Mouse (Mus musculus) myocyte (in vitro differentiated cells): Measurements from ENCODE around the gene Mapk8ip2. TPM values are rescaled to one million over a fixed set of nuclear protein-coding genes. Genes with fewer than 3 reads are reported as not detected.

Experiments
- H3K27me3 ChIP-seq: one replicate; pipeline ENCODE4 v1.6.1; 2011; ENCODE audit not compliant: control insufficient read depth, insufficient read depth, insufficient read length
- H3K36me3 ChIP-seq: one replicate; pipeline ENCODE4 v1.6.1; 2011; ENCODE audit not compliant: control insufficient read depth, insufficient read depth
- H3K4me2 ChIP-seq: one replicate; pipeline ENCODE4 v1.6.1; 2011; ENCODE audit warnings: low read depth, control low read depth
- H3K4me3 ChIP-seq: one replicate; pipeline ENCODE4 v1.5.1; 2011; ENCODE audit warnings: mild to moderate bottlenecking, control low read depth, moderate library complexity
- H3K79me2 ChIP-seq: one replicate; pipeline ENCODE4 v1.6.1; 2011; ENCODE audit not compliant: control insufficient read depth, insufficient read depth
- H3ac ChIP-seq: one replicate; pipeline ENCODE4 v1.6.1; 2011; ENCODE audit not compliant: control insufficient read depth, insufficient read length
- CEBPB ChIP-seq: IDR thresholded peaks from 2 replicates; pipeline ENCODE4 v1.6.1; 2011; ENCODE audit warnings: mild to moderate bottlenecking, moderate library complexity; ENCODE audit not compliant: poor library complexity, insufficient read depth, severe bottlenecking
- E2F4 ChIP-seq: IDR thresholded peaks from one replicate; pipeline ENCODE4 v1.6.1; 2011; ENCODE audit warnings: mild to moderate bottlenecking, control low read depth, moderate library complexity; ENCODE audit not compliant: insufficient read depth
- MAX ChIP-seq: IDR thresholded peaks from one replicate; pipeline ENCODE4 v1.6.1; 2011; ENCODE audit warnings: low read depth, mild to moderate bottlenecking, control low read depth
- MYOD1 ChIP-seq, 3 experiments: IDR thresholded peaks; one replicate each; pipeline ENCODE4 v1.6.1; 2011; ENCODE audit warnings: control low read depth in 2 of 3, low read depth in 2 of 3, mild to moderate bottlenecking in 2 of 3, moderate library complexity in 1 of 3; ENCODE audit not compliant: insufficient read length in 2 of 3, control insufficient read depth in 1 of 3
- MYOG ChIP-seq, 3 experiments: IDR thresholded peaks; one replicate each; pipeline ENCODE4 v1.6.1; 2011; ENCODE audit warnings: control low read depth in 2 of 3, low read depth in 2 of 3, mild to moderate bottlenecking in 2 of 3; ENCODE audit not compliant: insufficient read length in 2 of 3, control insufficient read depth in 1 of 3, insufficient read depth in 1 of 3
- POLR2A ChIP-seq: IDR thresholded peaks from one replicate; pipeline ENCODE4 v1.6.1; 2011; ENCODE audit warnings: low read depth, mild to moderate bottlenecking, control low read depth, moderate library complexity; ENCODE audit not compliant: insufficient read length
- POLR2AphosphoS2 ChIP-seq: IDR thresholded peaks from one replicate; pipeline ENCODE4 v1.6.1; 2011; ENCODE audit warnings: low read depth, control low read depth; ENCODE audit not compliant: insufficient read length
- REST ChIP-seq: IDR thresholded peaks from one replicate; pipeline ENCODE4 v1.6.1; 2011; ENCODE audit warnings: mild to moderate bottlenecking, control low read depth, moderate library complexity; ENCODE audit not compliant: insufficient read depth, insufficient read length
- SRF ChIP-seq: IDR thresholded peaks from one replicate; pipeline ENCODE4 v1.6.1; 2011; ENCODE audit warnings: low read depth; ENCODE audit not compliant: control insufficient read depth, insufficient read length
- TCF12 ChIP-seq: IDR thresholded peaks from one replicate; pipeline ENCODE4 v1.6.1; 2011; ENCODE audit warnings: mild to moderate bottlenecking, control low read depth; ENCODE audit not compliant: poor library complexity, insufficient read depth, severe bottlenecking
- TCF3 ChIP-seq: IDR thresholded peaks from one replicate; pipeline ENCODE4 v1.6.1; 2011; ENCODE audit warnings: low read depth, control low read depth; ENCODE audit not compliant: insufficient read length
- USF1 ChIP-seq: IDR thresholded peaks from one replicate; pipeline ENCODE4 v1.6.1; 2011; ENCODE audit warnings: low read depth, mild to moderate bottlenecking, control low read depth, moderate library complexity
- polyA plus RNA-seq: library from polyadenylated mRNA; unstranded; fragments of >200 nt; fragmentation: generic; extraction: Trizol; gene quantifications from one replicate; pipeline ENCODE4 v1.2.1, GENCODE M21; 2012; ENCODE audit warnings: missing spikeins

Gene Mapk8ip2
- polyA plus RNA-seq, 1 experiment = 0.01 TPM

GRCm38 (mm10) chr15:89431271-89431670 lies 22.4 kb upstream of the Mapk8ip2 start:
- peaks cover 12% of the 10 kb centered on the region for H3K79me2 ChIP-seq
- H3ac ChIP-seq = no peak overlapping the region
- TF ChIP-seq E2F4 (no peak), CEBPB (no peak), POLR2A (no peak), MAX (no peak), SRF (no peak), MYOG (IDR thresholded peaks at IDR 0.05; ENCODE audit: control insufficient read depth in 1 of 3, insufficient read depth in 1 of 3, insufficient read length in 2 of 3, low read depth in 2 of 3) (no peak), USF1 (no peak), POLR2AphosphoS2 (no peak), TCF12 (no peak), TCF3 (no peak), REST (no peak), MYOD1 (IDR thresholded peaks at IDR 0.05; ENCODE audit: control insufficient read depth in 1 of 3, insufficient read length in 2 of 3, low read depth in 2 of 3) (no peak)
- H3K4me3 ChIP-seq = no peak overlapping the region
- no peaks in the 10 kb centered on the region for H3K27me3 ChIP-seq
- H3K4me2 ChIP-seq = no peak overlapping the region
- H3K36me3 ChIP-seq = peaks cover 9% of the 10 kb centered on the region

GRCm38 (mm10) chr15:89431806-89432205 lies 21.9 kb upstream of the Mapk8ip2 start:
- H3K4me2 ChIP-seq = no peak overlapping the region
- H3K79me2 ChIP-seq = peaks cover 12% of the 10 kb centered on the region
- no peak for TF ChIP-seq MAX
- TF ChIP-seq POLR2A = no peak
- TF ChIP-seq REST = no peak
- TF ChIP-seq E2F4 = no peak
- TF ChIP-seq TCF3 = no peak
- TF ChIP-seq MYOD1 (IDR thresholded peaks at IDR 0.05; ENCODE audit: control insufficient read depth in 1 of 3, insufficient read length in 2 of 3, low read depth in 2 of 3) = no peak
- no peak for TF ChIP-seq POLR2AphosphoS2
- no peak for TF ChIP-seq SRF
- H3K4me3 ChIP-seq = no peak overlapping the region
- H3K27me3 ChIP-seq = no peaks in the 10 kb centered on the region
- no peak overlapping the region for H3ac ChIP-seq
- peaks cover 9% of the 10 kb centered on the region for H3K36me3 ChIP-seq

GRCm38 (mm10) chr15:89432946-89433345 lies 20.8 kb upstream of the Mapk8ip2 start:
- H3K36me3 ChIP-seq = no peaks in the 10 kb centered on the region
- H3K4me3 ChIP-seq = no peak overlapping the region
- no peak overlapping the region for H3K4me2 ChIP-seq
- H3K79me2 ChIP-seq = peaks cover 12% of the 10 kb centered on the region
- H3K27me3 ChIP-seq = no peaks in the 10 kb centered on the region
- TF ChIP-seq MYOG (IDR thresholded peaks at IDR 0.05; ENCODE audit: control insufficient read depth in 1 of 3, insufficient read depth in 1 of 3, insufficient read length in 2 of 3, low read depth in 2 of 3) (no peak), MYOD1 (IDR thresholded peaks at IDR 0.05; ENCODE audit: control insufficient read depth in 1 of 3, insufficient read length in 2 of 3, low read depth in 2 of 3) (no peak), SRF (no peak), MAX (no peak), TCF3 (no peak), TCF12 (no peak), USF1 (no peak), POLR2A (no peak), REST (no peak), POLR2AphosphoS2 (no peak), E2F4 (no peak)
- no peak overlapping the region for H3ac ChIP-seq

GRCm38 (mm10) chr15:89434136-89434535 lies 19.6 kb upstream of the Mapk8ip2 start:
- H3K36me3 ChIP-seq = no peaks in the 10 kb centered on the region
- TF ChIP-seq POLR2AphosphoS2 = no peak
- TF ChIP-seq MAX = no peak
- no peak for TF ChIP-seq USF1
- TF ChIP-seq POLR2A = no peak
- TF ChIP-seq CEBPB = no peak
- no peak for TF ChIP-seq TCF12
- no peak for TF ChIP-seq REST
- no peak for TF ChIP-seq SRF
- TF ChIP-seq MYOG (IDR thresholded peaks at IDR 0.05; ENCODE audit: control insufficient read depth in 1 of 3, insufficient read depth in 1 of 3, insufficient read length in 2 of 3, low read depth in 2 of 3) = no peak
- TF ChIP-seq TCF3 = no peak
- TF ChIP-seq MYOD1 (IDR thresholded peaks at IDR 0.05; ENCODE audit: control insufficient read depth in 1 of 3, insufficient read length in 2 of 3, low read depth in 2 of 3) = no peak
- no peak for TF ChIP-seq E2F4

DNA sequence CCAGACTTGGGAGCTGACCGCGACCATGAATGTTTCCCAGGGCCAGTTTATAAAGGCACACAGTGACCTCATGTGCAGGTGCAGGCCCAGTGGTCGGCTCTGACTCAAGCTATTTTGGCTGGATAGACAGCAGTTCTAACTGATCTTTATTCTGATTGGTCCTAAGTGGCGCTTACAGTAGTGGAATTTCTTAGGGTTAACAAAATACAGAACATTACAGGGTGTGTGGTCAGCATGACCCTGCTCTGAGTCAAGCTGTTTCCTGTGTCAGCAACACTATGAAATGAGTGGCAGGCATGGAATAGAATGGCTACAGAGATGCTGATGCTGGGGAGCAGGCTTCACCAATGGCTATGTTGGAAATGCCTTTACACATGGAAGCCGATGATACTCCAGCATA lies 17.8 kb upstream of the Mapk8ip2 start:
- no peak overlapping the region for H3K4me2 ChIP-seq
- TF ChIP-seq MYOD1 (IDR thresholded peaks at IDR 0.05; ENCODE audit: control insufficient read depth in 1 of 3, insufficient read length in 2 of 3, low read depth in 2 of 3) = no peak
- no peak for TF ChIP-seq REST
- TF ChIP-seq USF1 = no peak
- no peak for TF ChIP-seq MYOG (IDR thresholded peaks at IDR 0.05; ENCODE audit: control insufficient read depth in 1 of 3, insufficient read depth in 1 of 3, insufficient read length in 2 of 3, low read depth in 2 of 3)
- TF ChIP-seq E2F4 = no peak
- TF ChIP-seq POLR2A = no peak
- no peak for TF ChIP-seq TCF12
- TF ChIP-seq CEBPB = peak; percentile 64; the same call in 1 of the 2 replicates

More at GRCm38 (mm10) chr15:89434136-89434535, 19.6 kb upstream of the Mapk8ip2 start:
- peaks cover under 1% of the 10 kb centered on the region for H3K79me2 ChIP-seq
- no peak overlapping the region for H3K4me2 ChIP-seq
- no peak overlapping the region for H3ac ChIP-seq
- H3K27me3 ChIP-seq = no peaks in the 10 kb centered on the region
- no peak overlapping the region for H3K4me3 ChIP-seq

More for the DNA sequence above, 17.8 kb upstream of the Mapk8ip2 start:
- H3K4me3 ChIP-seq = no peak overlapping the region
- no peaks in the 10 kb centered on the region for H3K27me3 ChIP-seq
- no peak overlapping the region for H3ac ChIP-seq
- no peaks in the 10 kb centered on the region for H3K79me2 ChIP-seq
- H3K36me3 ChIP-seq = no peaks in the 10 kb centered on the region
